Mouse (Mus musculus) heart, adult 9 months (tissue): ENCODE data around the gene Dgcr8.
A peak's percentile ranks its signal among the peaks of the same experiment; 100 is the strongest.
"Not testable (repeated sequence)": the region's sequence is repeated elsewhere in the genome, so short reads cannot be mapped to it uniquely, and the experiment has no call there.

Experiments used
- DNase-seq, 2 experiments: peaks; one replicate each; pipeline ENCODE4 v3.0.0; 2022; ENCODE audit warnings: low spot score in 2 of 2

The Dgcr8 gene

GRCm38 (mm10) chr16:18289067-18289588 lies at the start of gene Dgcr8:
TSS of gene Dgcr8 (minus strand) at chr16:18289246.
- DNase-seq, result peak; percentile 97 to 98

GRCm38 (mm10) chr16:18337261-18337660 lies 48.2 kb upstream of the Dgcr8 start:
- no peak for DNase-seq

GRCm38 (mm10) chr16:18335981-18336380 lies 46.9 kb upstream of the Dgcr8 start:
- peak; percentile 34 to 51 for DNase-seq

GRCm38 (mm10) chr16:18333976-18334375 lies 44.9 kb upstream of the Dgcr8 start:
- DNase-seq, result peak; percentile 33 to 49

- no peak for DNase-seq
Measured at GRCm38 (mm10) chr16:18328524-18328923, 39.5 kb upstream of the Dgcr8 start.

GRCm38 (mm10) chr16:18327936-18328335 lies 38.9 kb upstream of the Dgcr8 start:
- no peak for DNase-seq

GRCm38 (mm10) chr16:18325741-18326140 lies 36.7 kb upstream of the Dgcr8 start:
- DNase-seq, result no peak

GRCm38 (mm10) chr16:18324031-18324430 lies 35.0 kb upstream of the Dgcr8 start:
- DNase-seq, result no peak

- no peak for DNase-seq
Measured at GRCm38 (mm10) chr16:18323460-18323859, 34.4 kb upstream of the Dgcr8 start.

- no peak for DNase-seq
Measured at GRCm38 (mm10) chr16:18321443-18321842, 32.4 kb upstream of the Dgcr8 start.

- no peak for DNase-seq
Measured at GRCm38 (mm10) chr16:18318992-18319391, 29.9 kb upstream of the Dgcr8 start.

GRCm38 (mm10) chr16:18308159-18308558 lies 19.1 kb upstream of the Dgcr8 start:
- DNase-seq, result no peak

- not testable (repeated sequence) for DNase-seq
Measured at GRCm38 (mm10) chr16:18289614-18290013, 568 bp upstream of the Dgcr8 start.

- DNase-seq, result no peak
Measured at GRCm38 (mm10) chr16:18288581-18289061, 425 bp downstream of the Dgcr8 start.

- DNase-seq, result peak in 1 of 2 experiments; percentile 10
Measured at GRCm38 (mm10) chr16:18288166-18288565, 880 bp downstream of the Dgcr8 start.

- DNase-seq, result no peak
Measured at GRCm38 (mm10) chr16:18275166-18275565, 13.9 kb downstream of the Dgcr8 start.

- no peak for DNase-seq
Measured at GRCm38 (mm10) chr16:18268182-18268581, 20.9 kb downstream of the Dgcr8 start.

GRCm38 (mm10) chr16:18265024-18265423 lies 24.0 kb downstream of the Dgcr8 start:
- no peak for DNase-seq

- no peak for DNase-seq
Measured at GRCm38 (mm10) chr16:18258221-18258620, 30.8 kb downstream of the Dgcr8 start, which contains the start of gene Gm49776. TSS of gene Gm49776 (minus strand) at chr16:18258321.

- DNase-seq, result no peak
Measured at GRCm38 (mm10) chr16:18253866-18254265, 35.2 kb downstream of the Dgcr8 start.

GRCm38 (mm10) chr16:18252736-18253135 lies 36.3 kb downstream of the Dgcr8 start:
- no peak for DNase-seq

GRCm38 (mm10) chr16:18250828-18251790 lies 37.9 kb downstream of the Dgcr8 start:
- DNase-seq, result no peak

GRCm38 (mm10) chr16:18250231-18250630 lies 38.8 kb downstream of the Dgcr8 start:
- DNase-seq, result no peak
